Mouse (Mus musculus): Measurements from ENCODE around the gene Ten1. TPM values are rescaled to one million over a fixed set of nuclear protein-coding genes. Genes with fewer than 3 reads are reported as not detected.

The Ten1 gene
- polyA plus RNA-seq, 1 experiment from 2014 or later, result 91.7 TPM

DNA sequence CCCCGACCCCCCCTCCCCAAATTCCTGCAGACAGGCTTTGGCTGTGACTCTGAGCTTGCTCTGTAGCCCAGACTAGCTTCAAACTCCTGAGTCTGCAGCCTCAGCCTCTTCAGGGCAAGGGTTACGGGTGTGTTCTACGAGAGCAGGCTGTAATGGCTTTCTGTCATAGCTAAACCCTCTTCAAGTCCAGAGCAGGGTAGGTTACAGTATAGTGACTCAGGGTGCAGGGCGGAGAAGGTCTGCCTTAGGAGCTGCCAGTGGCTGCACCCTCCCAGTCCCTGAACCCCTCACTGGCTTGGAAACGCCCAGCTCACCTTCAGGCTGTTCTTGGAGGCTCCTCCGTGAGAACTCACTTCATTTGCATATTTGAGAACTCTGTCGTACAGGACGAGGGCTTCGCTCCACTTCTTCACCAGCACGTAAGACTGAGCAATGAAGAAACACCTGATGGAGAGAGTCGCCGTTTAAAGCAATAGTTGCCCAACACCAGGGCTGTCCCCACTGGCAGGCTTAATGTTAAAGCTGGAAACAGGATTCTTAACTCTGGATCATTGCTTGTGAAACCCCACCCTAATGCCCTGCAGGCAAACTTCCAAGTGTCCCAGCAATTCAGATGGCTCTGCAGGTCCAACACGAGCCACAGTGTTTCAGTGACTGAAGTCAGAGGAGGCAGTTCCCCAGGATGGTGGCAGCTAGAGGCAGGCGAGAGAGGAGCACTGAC is 49.0 kb downstream of the Ten1 start:
- H3K4me2 ChIP-seq, result no peak overlapping the region
- H3K9ac ChIP-seq, result no peak overlapping the region
- H3K36me3 ChIP-seq, result peaks cover 100% of the 10 kb centered on the region
- no peaks in the 10 kb centered on the region for H3K27me3 ChIP-seq
- H3K4me1 ChIP-seq (replicated peaks), result no peaks in the 10 kb centered on the region
- H3K9me3 ChIP-seq, result no peaks in the 10 kb centered on the region
- H3K4me3 ChIP-seq, result no peak overlapping the region
- H3K27ac ChIP-seq, result no peak overlapping the region
- WGBS, result 86% methylated on average over 14 of the region's 14 CpGs
- no peak for ATAC-seq (ENCODE audit: low FRiP score)

DNA sequence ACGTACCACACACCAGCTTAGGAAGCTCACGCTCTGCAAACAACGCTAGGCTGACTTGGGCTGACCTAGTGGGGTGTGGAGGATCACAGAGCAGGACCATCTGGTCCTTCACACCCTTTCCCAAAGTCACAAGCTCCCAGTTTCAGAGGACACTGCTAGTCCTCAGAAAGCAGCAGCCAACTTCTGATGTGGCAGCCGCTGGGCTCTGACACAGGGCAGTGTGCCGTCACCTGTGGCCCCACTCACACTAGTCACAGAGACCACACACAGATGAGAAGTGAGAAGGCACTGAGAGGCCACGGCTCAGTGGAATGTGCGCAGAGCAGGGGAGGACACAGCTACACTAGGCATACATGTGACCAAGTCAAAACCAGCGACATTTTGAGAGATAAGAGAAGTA is 52.2 kb downstream of the Ten1 start:
- Histone ChIP-seq H3K9me3 (no peaks in the 10 kb centered on the region), H3K4me2 (no peak overlapping the region), H3K9ac (no peak overlapping the region), H3K4me1 (replicated peaks) (no peaks in the 10 kb centered on the region), H3K27ac (no peak overlapping the region), H3K36me3 (peaks cover 99% of the 10 kb centered on the region), H3K4me3 (no peak overlapping the region), H3K27me3 (no peaks in the 10 kb centered on the region)
- no peak for ATAC-seq (ENCODE audit: low FRiP score)
- 96% methylated on average over 8 of the region's 8 CpGs for WGBS

DNA sequence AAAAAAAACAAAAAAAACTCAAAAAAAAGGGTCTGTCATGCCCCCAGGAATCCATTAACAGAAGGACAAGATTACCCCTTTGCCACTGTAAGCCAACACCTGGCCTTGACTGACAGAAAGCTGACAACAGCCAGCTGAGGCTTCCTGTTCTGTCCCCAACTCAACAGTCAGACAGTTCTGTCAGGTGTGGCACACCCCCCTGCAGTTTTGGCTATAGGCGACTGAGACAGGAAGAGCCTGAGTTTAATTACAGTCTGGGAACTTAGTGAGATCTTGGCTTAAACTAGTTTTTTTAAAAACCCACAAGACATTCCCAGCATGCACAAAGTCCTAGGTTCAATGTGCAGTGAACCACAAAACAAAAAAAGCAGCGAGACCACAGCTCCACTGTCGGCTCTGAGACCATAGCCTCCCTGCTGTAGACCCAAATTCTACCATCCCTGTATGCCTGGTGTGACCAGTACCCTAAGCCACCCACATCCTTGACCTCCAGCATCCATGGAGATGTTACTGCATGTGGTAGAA is 54.5 kb downstream of the Ten1 start:
- WGBS, result 89% methylated on average over 3 of the region's 3 CpGs
- no peak overlapping the region for H3K4me2 ChIP-seq
- H3K4me1 ChIP-seq (replicated peaks), result no peaks in the 10 kb centered on the region
- peaks cover 95% of the 10 kb centered on the region for H3K36me3 ChIP-seq
- no peak overlapping the region for H3K27ac ChIP-seq
- H3K9ac ChIP-seq, result no peak overlapping the region
- no peaks in the 10 kb centered on the region for H3K27me3 ChIP-seq
- no peak overlapping the region for H3K4me3 ChIP-seq
- no peak for ATAC-seq (ENCODE audit: low FRiP score)
- H3K9me3 ChIP-seq, result no peaks in the 10 kb centered on the region

DNA sequence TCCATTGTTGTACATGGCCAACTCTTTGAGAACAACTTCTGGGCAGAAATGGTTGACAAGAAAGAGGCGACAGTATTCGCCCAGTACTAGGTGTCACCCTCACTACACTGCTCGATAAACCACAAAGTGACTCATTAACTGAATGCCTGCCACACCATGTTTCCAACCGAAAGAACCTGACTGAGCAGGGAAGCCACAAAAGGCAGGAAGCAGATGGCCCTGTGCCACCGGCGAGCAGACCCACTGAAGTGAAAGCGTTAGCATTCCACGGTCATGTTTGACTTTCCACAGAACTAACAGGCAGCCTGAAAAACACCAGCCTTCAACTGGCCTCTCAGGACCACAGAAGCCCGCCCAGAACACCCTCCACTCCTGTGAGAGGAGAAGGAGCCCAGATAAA is 56.0 kb downstream of the Ten1 start:
- Histone ChIP-seq H3K4me3 (no peak overlapping the region), H3K27ac (no peak overlapping the region), H3K9me3 (no peaks in the 10 kb centered on the region), H3K4me2 (no peak overlapping the region), H3K36me3 (peaks cover 95% of the 10 kb centered on the region), H3K27me3 (no peaks in the 10 kb centered on the region), H3K4me1 (replicated peaks) (no peaks in the 10 kb centered on the region), H3K9ac (no peak overlapping the region)
- WGBS, result 82% methylated on average over 9 of the region's 9 CpGs
- ATAC-seq (ENCODE audit: low FRiP score), result no peak

DNA sequence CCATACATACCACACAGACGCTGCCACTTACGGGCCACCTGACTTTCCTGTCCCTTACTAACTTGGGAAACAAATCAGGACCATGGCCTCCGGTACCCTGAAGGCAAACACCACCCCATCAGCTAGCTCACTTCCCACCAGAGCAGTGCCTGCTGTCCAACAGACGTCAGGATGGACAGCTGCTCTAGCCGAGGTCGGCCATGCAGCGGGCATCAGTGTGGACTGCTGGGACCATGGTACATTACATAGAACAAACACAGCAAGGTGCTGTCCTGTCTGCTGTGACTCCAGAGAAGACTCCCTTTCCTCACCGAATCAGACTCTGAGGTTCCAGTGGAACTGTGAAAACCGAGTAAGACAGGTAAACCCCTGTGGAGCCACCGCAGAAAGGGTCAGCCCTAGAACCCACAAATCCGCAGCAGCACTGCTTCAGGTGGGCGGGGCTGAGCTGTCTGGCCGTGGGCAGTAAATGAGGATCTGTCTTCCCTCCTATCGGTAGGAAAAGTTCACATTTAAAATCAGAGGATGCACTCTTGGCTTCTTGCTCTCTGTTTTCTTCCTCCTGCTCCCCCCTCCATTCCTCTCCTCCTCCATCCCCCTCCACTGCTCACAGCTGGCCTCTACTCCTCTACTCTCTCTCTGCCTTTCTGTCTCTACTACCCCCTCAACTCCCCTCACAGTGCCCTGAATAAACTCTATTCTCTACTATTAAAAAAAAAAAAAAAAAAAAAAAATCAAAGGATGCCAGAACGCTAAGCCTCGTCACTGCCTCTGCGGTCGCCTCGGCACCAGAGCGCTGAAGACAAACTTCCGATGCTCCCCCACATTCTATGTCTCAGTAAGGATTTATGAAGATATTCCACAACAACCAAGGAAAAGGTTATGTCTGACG is 56.7 kb downstream of the Ten1 start:
- Histone ChIP-seq H3K27ac (no peak overlapping the region), H3K4me2 (no peak overlapping the region), H3K9me3 (no peaks in the 10 kb centered on the region), H3K4me3 (no peak overlapping the region), H3K9ac (no peak overlapping the region), H3K36me3 (peaks cover 95% of the 10 kb centered on the region), H3K4me1 (replicated peaks) (no peaks in the 10 kb centered on the region), H3K27me3 (no peaks in the 10 kb centered on the region)
- ATAC-seq (ENCODE audit: low FRiP score), result no peak
- WGBS, result 87% methylated on average over 22 of the region's 22 CpGs

DNA sequence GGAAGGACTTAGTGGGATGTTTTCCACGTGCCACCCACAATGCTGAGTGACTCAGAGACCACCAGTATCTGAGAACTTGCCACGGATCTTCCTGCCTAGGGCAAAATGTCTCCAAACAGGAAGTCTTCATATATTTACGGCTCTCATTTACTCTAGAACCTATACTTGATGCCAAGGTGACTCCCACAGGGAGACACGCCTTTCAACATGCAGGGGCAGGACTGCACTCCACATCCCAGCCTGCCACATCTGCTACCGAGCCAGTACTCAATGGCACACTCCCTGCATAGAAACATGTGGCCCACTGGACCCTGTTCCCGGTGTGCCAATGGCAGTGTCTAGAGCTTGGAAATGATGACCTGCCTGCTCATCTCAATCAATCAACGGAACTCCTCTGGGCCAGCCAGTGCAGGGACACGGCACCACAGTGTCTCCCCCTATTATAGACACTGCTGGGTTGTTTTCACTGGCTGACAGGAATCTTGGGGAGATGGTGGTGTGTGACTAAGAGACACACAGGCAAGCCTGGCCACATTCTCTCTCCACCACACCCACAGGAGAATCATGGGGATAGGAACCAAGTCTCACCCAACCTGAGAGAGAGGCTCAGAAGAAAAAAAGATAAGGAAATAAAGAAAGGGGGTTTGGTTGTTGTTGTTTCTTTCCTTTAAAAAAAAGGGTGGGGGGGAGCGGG is 57.5 kb downstream of the Ten1 start:
- Histone ChIP-seq H3K36me3 (peaks cover 95% of the 10 kb centered on the region), H3K27me3 (no peaks in the 10 kb centered on the region), H3K4me1 (replicated peaks) (no peaks in the 10 kb centered on the region), H3K4me3 (no peak overlapping the region), H3K27ac (no peak overlapping the region), H3K9me3 (no peaks in the 10 kb centered on the region), H3K9ac (no peak overlapping the region), H3K4me2 (no peak overlapping the region)
- 94% methylated on average over 9 of the region's 9 CpGs for WGBS
- no peak for ATAC-seq (ENCODE audit: low FRiP score)

DNA sequence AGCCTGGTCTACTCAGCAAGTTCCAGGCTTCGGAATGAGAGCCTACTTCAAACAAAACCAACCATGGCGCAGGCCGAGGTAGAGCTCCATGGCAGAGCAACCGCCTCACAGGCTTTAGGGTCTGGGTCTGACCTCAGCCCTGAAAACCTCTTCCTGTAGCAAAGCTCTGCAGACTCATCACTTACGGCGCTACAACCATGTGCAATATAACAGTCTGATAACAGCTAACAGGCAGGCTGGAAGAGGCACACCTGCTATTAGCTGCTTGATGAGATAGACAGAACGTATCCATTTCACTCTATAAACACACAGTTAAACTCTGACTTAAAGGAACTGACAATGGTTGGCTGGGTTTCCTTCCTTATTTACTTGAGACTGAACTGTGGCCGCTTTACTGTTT is 60.8 kb downstream of the Ten1 start:
- no peak overlapping the region for H3K27ac ChIP-seq
- no peak overlapping the region for H3K9ac ChIP-seq
- WGBS, result 95% methylated on average over 8 of the region's 8 CpGs
- H3K4me2 ChIP-seq, result no peak overlapping the region
- H3K4me3 ChIP-seq, result no peak overlapping the region
- no peaks in the 10 kb centered on the region for H3K4me1 ChIP-seq (replicated peaks)
- H3K27me3 ChIP-seq, result no peaks in the 10 kb centered on the region
- no peaks in the 10 kb centered on the region for H3K9me3 ChIP-seq
- H3K36me3 ChIP-seq, result peaks cover 95% of the 10 kb centered on the region
- no peak for ATAC-seq (ENCODE audit: low FRiP score)

DNA sequence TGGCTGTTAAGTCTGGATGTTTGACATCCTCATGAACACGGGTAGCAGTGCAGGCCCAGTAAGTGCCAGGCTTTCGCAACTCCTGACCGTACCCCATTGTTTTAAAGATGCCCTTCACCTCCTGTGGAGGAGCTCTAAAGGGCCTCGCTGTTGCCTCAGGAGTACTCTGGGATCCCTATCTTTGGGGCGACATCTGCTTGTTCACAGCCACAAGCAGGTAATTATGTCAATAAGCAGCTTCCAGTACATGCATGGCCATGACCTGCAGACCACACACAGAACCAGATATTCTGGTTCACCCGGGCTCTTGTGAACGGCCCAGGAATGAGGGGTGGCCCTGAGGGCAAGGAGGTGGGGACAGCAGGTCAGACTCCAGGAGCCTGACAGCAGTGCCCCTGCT is 61.6 kb downstream of the Ten1 start:
- H3K36me3 ChIP-seq, result peaks cover 93% of the 10 kb centered on the region
- H3K9me3 ChIP-seq, result no peaks in the 10 kb centered on the region
- H3K9ac ChIP-seq, result no peak overlapping the region
- no peak for ATAC-seq (ENCODE audit: low FRiP score)
- H3K27ac ChIP-seq, result no peak overlapping the region
- no peak overlapping the region for H3K4me3 ChIP-seq
- no peaks in the 10 kb centered on the region for H3K4me1 ChIP-seq (replicated peaks)
- WGBS, result 90% methylated on average over 7 of the region's 7 CpGs
- no peaks in the 10 kb centered on the region for H3K27me3 ChIP-seq
- no peak overlapping the region for H3K4me2 ChIP-seq

Other genes with a start within 250 kb of the Ten1 start
- gene Itgb4, start 224.1 kb upstream of the Ten1 start, polyA plus RNA-seq (2015; fragmentation: Nextera tagmentation; extraction: Ambion mirVana), result 0.88 and 1.3 TPM in 2 replicates
- gene Galk1, start 186.1 kb upstream of the Ten1 start, polyA plus RNA-seq (2015; fragmentation: Nextera tagmentation; extraction: Ambion mirVana), result 64.3 and 65.5 TPM in 2 replicates
- gene H3f3b, start 170.9 kb upstream of the Ten1 start, polyA plus RNA-seq (2015; fragmentation: Nextera tagmentation; extraction: Ambion mirVana), result 2,444 and 2,571 TPM in 2 replicates
- gene Unk, start 168.5 kb upstream of the Ten1 start, polyA plus RNA-seq (2015; fragmentation: Nextera tagmentation; extraction: Ambion mirVana), result 33.8 and 37.1 TPM in 2 replicates
- 1.5 and 2.0 TPM in 2 replicates for gene Unc13d, start 120.9 kb upstream of the Ten1 start, polyA plus RNA-seq (2015; fragmentation: Nextera tagmentation; extraction: Ambion mirVana)
- gene Wbp2, start 111.9 kb upstream of the Ten1 start, polyA plus RNA-seq (2015; fragmentation: Nextera tagmentation; extraction: Ambion mirVana), result 129 and 133 TPM in 2 replicates
- 3.9 and 4.5 TPM in 2 replicates for gene Trim47, start 71.6 kb upstream of the Ten1 start, polyA plus RNA-seq (2015; fragmentation: Nextera tagmentation; extraction: Ambion mirVana)
- 1.9 and 2.3 TPM in 2 replicates for gene Trim65, start 67.7 kb upstream of the Ten1 start, polyA plus RNA-seq (2015; fragmentation: Nextera tagmentation; extraction: Ambion mirVana)
- 76.4 and 78.2 TPM in 2 replicates for gene Mrpl38, start 60.0 kb upstream of the Ten1 start, polyA plus RNA-seq (2015; fragmentation: Nextera tagmentation; extraction: Ambion mirVana)
- 64.4 and 69.5 TPM in 2 replicates for gene Fbf1, start 30.7 kb upstream of the Ten1 start, polyA plus RNA-seq (2015; fragmentation: Nextera tagmentation; extraction: Ambion mirVana)
- gene Acox1, start 190 bp downstream of the Ten1 start, polyA plus RNA-seq (2015; fragmentation: Nextera tagmentation; extraction: Ambion mirVana), result 53.2 and 54.6 TPM in 2 replicates
- gene Evpl, start 39.2 kb downstream of the Ten1 start, polyA plus RNA-seq (2015; fragmentation: Nextera tagmentation; extraction: Ambion mirVana), result 0.35 and 0.43 TPM in 2 replicates
- gene Srp68, start 75.4 kb downstream of the Ten1 start, polyA plus RNA-seq (2015; fragmentation: Nextera tagmentation; extraction: Ambion mirVana), result 63.7 and 64.4 TPM in 2 replicates
- gene Galr2, start 82.1 kb downstream of the Ten1 start, polyA plus RNA-seq (2015; fragmentation: Nextera tagmentation; extraction: Ambion mirVana), result 0.27 and 0.56 TPM in 2 replicates
- gene Exoc7, start 108.4 kb downstream of the Ten1 start, polyA plus RNA-seq (2015; fragmentation: Nextera tagmentation; extraction: Ambion mirVana), result 94.4 and 97.5 TPM in 2 replicates
- gene Foxj1, start 136.5 kb downstream of the Ten1 start, polyA plus RNA-seq (2015; fragmentation: Nextera tagmentation; extraction: Ambion mirVana), result 14.2 and 24.3 TPM in 2 replicates
- gene Rnf157, start 214.2 kb downstream of the Ten1 start, polyA plus RNA-seq (2015; fragmentation: Nextera tagmentation; extraction: Ambion mirVana), result 35.0 and 39.6 TPM in 2 replicates
- gene Ubald2, start 235.2 kb downstream of the Ten1 start, polyA plus RNA-seq (2015; fragmentation: Nextera tagmentation; extraction: Ambion mirVana), result 43.6 and 44.5 TPM in 2 replicates

Measured in hindbrain, embryonic 13.5 days (tissue).